Mouse (Mus musculus) bone marrow, adult 2 months (tissue): ENCODE results near the gene 2310007B03Rik.

Experiments
- CTCF ChIP-seq: fragments of 200-500 bp; IDR thresholded peaks from 2 replicates; pipeline ENCODE4 v1.5.1; 2011; ENCODE audit warnings: low read length, control low read depth; ENCODE audit not compliant: control insufficient read depth, insufficient read depth
- POLR2A ChIP-seq: fragments of 200-500 bp; IDR thresholded peaks from 2 replicates; pipeline ENCODE4 v1.6.1; 2011; ENCODE audit warnings: low read depth, mild to moderate bottlenecking, control low read depth, low read length, borderline replicate concordance; ENCODE audit not compliant: control insufficient read depth

DNA sequence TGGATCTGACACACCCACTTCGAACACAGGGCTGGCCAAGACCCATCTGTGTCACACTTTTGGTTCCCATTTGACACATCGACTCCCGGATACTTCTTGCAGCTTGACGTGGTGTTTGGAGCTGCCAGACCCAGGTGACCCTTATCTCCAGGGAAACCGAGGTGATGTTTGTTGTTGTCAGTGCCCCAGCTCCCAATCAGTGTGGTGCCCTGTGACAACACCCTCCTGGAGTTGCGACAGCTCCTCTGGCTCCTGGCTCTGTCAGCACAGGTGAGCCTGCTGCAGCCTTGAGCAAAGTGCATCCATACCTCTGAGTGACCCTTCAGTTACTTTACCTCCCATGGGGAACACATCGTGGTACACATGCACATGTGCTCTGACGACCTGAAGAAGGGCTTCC is 28.1 kb downstream of the 2310007B03Rik start:
- no peak for TF ChIP-seq CTCF
- TF ChIP-seq POLR2A = no peak
